12 mouse cellular contexts compared by ENCODE assay signal in genomic region chr17:80063840-80064495, GRCm38 (mm10). TPM values are rescaled to one million over a fixed set of nuclear protein-coding genes. Genes with fewer than 3 reads are reported as not detected.
DNase-seq lines count a peak whose midpoint lies in the region; ATAC-seq and TF ChIP-seq lines count a peak whose summit lies in the region.
"Had no signal": no experiment of that assay in that cellular context is flagged by ENCODE, and none has a peak within 500 bp of the region (broad histone marks: within the 10 kb centered on the region; RNA-seq: fewer than 3 reads in every experiment).

No protein-coding gene starts in this region.

- no peak overlapping the region for H3K27ac ChIP-seq in kidney, postnatal 0 days
- H3K27ac ChIP-seq in liver, embryonic 16.5 days (ENCODE audit: low read length) = peak overlapping the region; percentile 77; the same call in 1 of the 2 replicates
- no peak overlapping the region for H3K27ac ChIP-seq in intestine, embryonic 15.5 days
- H3K27ac ChIP-seq: forebrain, embryonic 15.5 days had no signal

- no peaks in the 10 kb centered on the region for H3K27me3 ChIP-seq in kidney, postnatal 0 days (ENCODE audit: insufficient read depth, low read length)
- H3K27me3 ChIP-seq in liver, embryonic 16.5 days (ENCODE audit: control insufficient read depth, insufficient read depth, low read depth, low read length) = no peaks in the 10 kb centered on the region
- H3K27me3 ChIP-seq in intestine, embryonic 15.5 days (replicated peaks) = no peaks in the 10 kb centered on the region
- H3K27me3 ChIP-seq: forebrain, embryonic 15.5 days had no signal

- no peaks in the 10 kb centered on the region for H3K36me3 ChIP-seq in kidney, postnatal 0 days (ENCODE audit: insufficient read depth, low read length)
- no peaks in the 10 kb centered on the region for H3K36me3 ChIP-seq in liver, embryonic 16.5 days (ENCODE audit: control insufficient read depth, insufficient read depth)
- H3K36me3 ChIP-seq in intestine, embryonic 15.5 days = no peaks in the 10 kb centered on the region
- H3K36me3 ChIP-seq: forebrain, embryonic 15.5 days had no signal

- H3K4me3 ChIP-seq in kidney, postnatal 0 days (replicated peaks; ENCODE audit: low read depth, low read length) = no peak overlapping the region
- H3K4me3 ChIP-seq in liver, embryonic 16.5 days (ENCODE audit: low read depth, low read length) = peak overlapping the region; percentile 98
- H3K4me3 ChIP-seq in lung, adult 2 months (replicated peaks; ENCODE audit: extremely low read depth, low read depth, low read length) = no peak overlapping the region
- no peak overlapping the region for H3K4me3 ChIP-seq in intestine, embryonic 15.5 days (replicated peaks)

- intact Hi-C loops in left cerebral cortex, postnatal 25 days (cut with DNase I) = loop anchor here (2.0 kb wide), 1 partner anchor 63 kb away; the partner anchor contains the start of gene Galm

- H3K4me2 ChIP-seq in kidney, postnatal 0 days (ENCODE audit: low read length) = no peak overlapping the region
- H3K4me2 ChIP-seq in liver, embryonic 16.5 days (ENCODE audit: low read depth, low read length) = peak overlapping the region; percentile 91
- H3K4me2 ChIP-seq in intestine, embryonic 15.5 days (replicated peaks) = no peak overlapping the region

- H3K9me3 ChIP-seq in kidney, postnatal 0 days (replicated peaks; ENCODE audit: low read length) = no peaks in the 10 kb centered on the region
- no peaks in the 10 kb centered on the region for H3K9me3 ChIP-seq in liver, embryonic 16.5 days (replicated peaks; ENCODE audit: control insufficient read depth, low read length)
- no peaks in the 10 kb centered on the region for H3K9me3 ChIP-seq in intestine, embryonic 15.5 days
- H3K9me3 ChIP-seq: forebrain, embryonic 15.5 days had no signal

- peak; percentile 37 for DNase-seq in kidney, postnatal 0 days (ENCODE audit: low spot score)
- DNase-seq in kidney, postnatal 4 days = no peak
- peak; percentile 89 for DNase-seq in ES-CJ7 (ENCODE audit: low read depth, low spot score)
- peak; percentile 47 for DNase-seq in c-Kit-negative CD71-positive TER-119-positive erythroid progenitor cells, embryonic 14.5 days (ENCODE audit: low read depth, low spot score)
- DNase-seq in left cerebral cortex, postnatal 25 days (ENCODE audit: low spot score in 2 of 2) = no peak
- no peak for DNase-seq in lung, adult 2 months
- DNase-seq: kidney, adult 9 months; right cerebral cortex, postnatal 4 days; thymus, postnatal 14 days had no signal

- 76% methylated on average over 8 of the region's 8 CpGs for WGBS in kidney, postnatal 0 days
- WGBS in liver, embryonic 16.5 days (ENCODE audit: insufficient replicate concordance) = 75% methylated on average over 8 of the region's 8 CpGs
- 84% methylated on average over 8 of the region's 8 CpGs for WGBS in lung, adult 2 months
- 79% methylated on average over 8 of the region's 8 CpGs for WGBS in intestine, embryonic 15.5 days

- H3K4me1 ChIP-seq in kidney, postnatal 0 days (replicated peaks; ENCODE audit: insufficient read depth, low read length) = peaks cover 4% of the 10 kb centered on the region; the same call in 1 of the 2 replicates
- peaks cover 19% of the 10 kb centered on the region for H3K4me1 ChIP-seq in liver, embryonic 16.5 days (ENCODE audit: control insufficient read depth, low read depth, low read length)
- H3K4me1 ChIP-seq in lung, adult 2 months (ENCODE audit: control insufficient read depth, insufficient read depth, low read length) = no peaks in the 10 kb centered on the region
- peaks cover 2% of the 10 kb centered on the region; the same call in 1 of the 2 replicates for H3K4me1 ChIP-seq in intestine, embryonic 15.5 days (replicated peaks)

- no peak for ATAC-seq in kidney, postnatal 0 days (replicated peaks; ENCODE audit: low FRiP score, low read depth)
- no peak for ATAC-seq in liver, embryonic 16.5 days (ENCODE audit: low read depth)
- ATAC-seq in intestine, embryonic 15.5 days = no peak
- ATAC-seq: forebrain, embryonic 15.5 days had no signal

- TF ChIP-seq POLR2A in lung, adult 2 months (IDR thresholded peaks at IDR 0.05; ENCODE audit: borderline replicate concordance, extremely low read depth, low read depth, low read length) = no peak

- no peak overlapping the region for H3K9ac ChIP-seq in kidney, postnatal 0 days (ENCODE audit: low read depth, low read length)
- H3K9ac ChIP-seq in liver, embryonic 16.5 days (ENCODE audit: low read depth, low read length) = no peak overlapping the region; the same call in 1 of the 2 replicates
- no peak overlapping the region for H3K9ac ChIP-seq in intestine, embryonic 15.5 days
- H3K9ac ChIP-seq: forebrain, embryonic 15.5 days had no signal

- TF ChIP-seq CTCF in kidney, postnatal 0 days (IDR thresholded peaks at IDR 0.05; ENCODE audit: low read depth) = no peak
- no peak for TF ChIP-seq CTCF in lung, adult 2 months (IDR thresholded peaks at IDR 0.05; ENCODE audit: insufficient read depth, low read length)

RNA-seq across cellular contexts. Expression of gene Hnrnpll, which starts 1.8 kb away (rescaled TPM):
- polyA plus RNA-seq in kidney, postnatal 0 days (2015; fragmentation: Nextera tagmentation; extraction: Ambion mirVana) = 42.2 and 48.0 TPM in 2 replicates
- 17.2 and 17.7 TPM in 2 replicates for polyA plus RNA-seq in liver, embryonic 16.5 days (2015; fragmentation: Nextera tagmentation; extraction: Ambion mirVana)
- 10 to 100 TPM; 55.4 to 63.6 TPM for total RNA-seq in left cerebral cortex, postnatal 25 days (2021)
- 18.2 and 18.5 TPM in 2 replicates for polyA plus RNA-seq in lung, adult 2 months (2012; rRNA removed)
- 50.0 and 56.5 TPM in 2 replicates for polyA plus RNA-seq in intestine, embryonic 15.5 days (2015; fragmentation: Nextera tagmentation; extraction: Ambion mirVana)

Comparison
In these comparisons a context has a peak if more than half of its experiments do, and no peak if none do; other contexts are left out.
1. DNase-seq: peak in kidney, postnatal 0 days (single experiment), ES-CJ7 (single experiment) and c-Kit-negative CD71-positive TER-119-positive erythroid progenitor cells, embryonic 14.5 days (single experiment); none in kidney, postnatal 4 days (0 of 2), left cerebral cortex, postnatal 25 days (0 of 2) and lung, adult 2 months (single experiment).